Mouse (Mus musculus) left cerebral cortex, adult 9 months (tissue): ENCODE data around the gene Pdk3.

Experiments
- DNase-seq, 2 experiments: peaks; one replicate each; pipeline ENCODE4 v3.0.0; 2022; ENCODE audit warnings: low spot score in 2 of 2

Pdk3 gene

GRCm38 (mm10) chrX:93831561-93832336 is at the start of gene Pdk3:
Gene Pdk3, minus strand, starts transcription at chrX:93832201.
- DNase-seq = peak; percentile 79 to 80

GRCm38 (mm10) chrX:93877634-93878016 is 45.6 kb upstream of the Pdk3 start:
- DNase-seq = no peak

- DNase-seq = no peak
Observed at GRCm38 (mm10) chrX:93876981-93877633, 45.1 kb upstream of the Pdk3 start.

- DNase-seq = no peak
Observed at GRCm38 (mm10) chrX:93863393-93863792, 31.4 kb upstream of the Pdk3 start.

GRCm38 (mm10) chrX:93862525-93863086 is 30.6 kb upstream of the Pdk3 start:
- no peak for DNase-seq

- no peak for DNase-seq
Observed at GRCm38 (mm10) chrX:93857756-93858155, 25.8 kb upstream of the Pdk3 start.

- DNase-seq = no peak
Observed at GRCm38 (mm10) chrX:93832337-93832884, 410 bp upstream of the Pdk3 start.

GRCm38 (mm10) chrX:93825787-93826186 is 6.2 kb downstream of the Pdk3 start:
- DNase-seq = no peak

- no peak for DNase-seq
Observed at GRCm38 (mm10) chrX:93808040-93808439, 24.0 kb downstream of the Pdk3 start.

- peak in 1 of 2 experiments; percentile 29 for DNase-seq
Observed at GRCm38 (mm10) chrX:93793168-93793567, 38.8 kb downstream of the Pdk3 start.

GRCm38 (mm10) chrX:93789562-93789961 is 42.4 kb downstream of the Pdk3 start:
- DNase-seq = no peak

GRCm38 (mm10) chrX:93760770-93761169 is 71.2 kb downstream of the Pdk3 start:
- no peak for DNase-seq

- DNase-seq = no peak
Observed at GRCm38 (mm10) chrX:93756867-93757455, 75.0 kb downstream of the Pdk3 start.

- no peak for DNase-seq
Observed at GRCm38 (mm10) chrX:93755210-93755842, 76.7 kb downstream of the Pdk3 start.

- no peak for DNase-seq
Observed at GRCm38 (mm10) chrX:93750566-93750965, 81.4 kb downstream of the Pdk3 start.

GRCm38 (mm10) chrX:93749165-93749564 is 82.8 kb downstream of the Pdk3 start:
- no peak for DNase-seq

GRCm38 (mm10) chrX:93732975-93733748 is 98.8 kb downstream of the Pdk3 start:
- no peak for DNase-seq

- DNase-seq = no peak
Observed at GRCm38 (mm10) chrX:93732407-93732806, 99.6 kb downstream of the Pdk3 start.

GRCm38 (mm10) chrX:93730854-93731253 is 101.1 kb downstream of the Pdk3 start:
- no peak for DNase-seq

GRCm38 (mm10) chrX:93729529-93729928 is 102.5 kb downstream of the Pdk3 start:
- DNase-seq = no peak
